Mouse (Mus musculus): Measurements from ENCODE around the gene Pgs1. TPM values are rescaled to one million over a fixed set of nuclear protein-coding genes. Genes with fewer than 3 reads are reported as not detected.

The Pgs1 gene
- polyA plus RNA-seq, 1 experiment from 2014 or later, result 43.8 TPM

- H3K36me3 ChIP-seq (replicated peaks), result no peaks in the 10 kb centered on the region
- no peaks in the 10 kb centered on the region for H3K9me3 ChIP-seq
- no peak for DNase-seq (ENCODE audit: extremely low spot score, low spot score)
- peaks cover 40% of the 10 kb centered on the region for H3K4me1 ChIP-seq
- no peaks in the 10 kb centered on the region for H3K27me3 ChIP-seq (ENCODE audit: poor library complexity, severe bottlenecking)
- no peak overlapping the region for H3K4me3 ChIP-seq
- no peak overlapping the region for H3K27ac ChIP-seq
- 86% methylated on average over 14 of the region's 14 CpGs for WGBS
Observed at GRCm38 (mm10) chr11:118060038-118060437, 73.9 kb downstream of the Pgs1 start.

- no peaks in the 10 kb centered on the region for H3K27me3 ChIP-seq (ENCODE audit: poor library complexity, severe bottlenecking)
- H3K27ac ChIP-seq, result 0 out of 2 replicates have a peak overlapping the region, but pooled peaks have one; percentile 37
- WGBS, result 79% methylated on average over 8 of the region's 8 CpGs
Observed at GRCm38 (mm10) chr11:118067588-118067987, 81.5 kb downstream of the Pgs1 start.

GRCm38 (mm10) chr11:118068812-118069332 lies 82.8 kb downstream of the Pgs1 start:
- no peaks in the 10 kb centered on the region for H3K9me3 ChIP-seq
- no peak overlapping the region for H3K27ac ChIP-seq
- H3K4me3 ChIP-seq, result no peak overlapping the region
- WGBS, result 87% methylated on average over 16 of the region's 16 CpGs
- no peak for DNase-seq (ENCODE audit: extremely low spot score, low spot score)
- peaks cover 35% of the 10 kb centered on the region for H3K4me1 ChIP-seq
- no peaks in the 10 kb centered on the region for H3K27me3 ChIP-seq (ENCODE audit: poor library complexity, severe bottlenecking)
- H3K36me3 ChIP-seq (replicated peaks), result no peaks in the 10 kb centered on the region

More at GRCm38 (mm10) chr11:118067588-118067987, 81.5 kb downstream of the Pgs1 start:
- Histone ChIP-seq H3K9me3 (no peaks in the 10 kb centered on the region), H3K36me3 (replicated peaks) (no peaks in the 10 kb centered on the region), H3K4me1 (peaks cover 36% of the 10 kb centered on the region), H3K4me3 (no peak overlapping the region)
- no peak for DNase-seq (ENCODE audit: extremely low spot score, low spot score)

DNA sequence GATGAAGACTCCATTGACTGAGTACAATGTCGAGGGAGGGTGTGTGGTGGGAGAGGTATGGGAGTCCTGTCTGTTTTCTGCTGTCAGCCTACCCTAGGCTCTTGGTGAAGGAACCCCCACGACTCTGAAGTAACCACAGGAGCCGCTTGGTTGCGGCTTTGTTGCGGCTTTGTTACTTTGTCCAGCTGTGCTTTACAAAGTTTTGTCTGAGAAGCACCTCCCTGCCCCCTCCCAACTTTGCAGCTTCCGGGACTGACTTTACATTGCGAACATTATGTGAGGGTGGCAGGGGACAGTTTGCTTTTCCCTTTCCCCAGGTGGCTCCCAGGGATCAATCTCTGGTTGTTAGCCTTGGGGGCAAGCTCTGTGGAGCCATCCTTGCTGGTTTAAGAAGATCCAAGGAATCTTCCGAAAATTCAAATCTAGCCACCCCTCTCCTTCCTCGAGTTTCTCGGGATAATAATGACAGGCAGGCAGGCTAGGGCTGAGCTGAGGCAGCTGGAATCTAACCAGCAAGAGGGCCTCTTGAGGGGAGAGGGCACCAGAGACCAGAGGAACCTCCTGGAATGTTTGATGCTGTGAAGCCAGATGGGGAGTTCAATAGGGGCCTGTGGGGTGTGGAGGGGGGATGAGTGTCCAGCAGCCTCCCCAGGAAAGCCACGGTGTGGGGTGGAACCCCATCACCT lies 85.3 kb downstream of the Pgs1 start:
- Histone ChIP-seq H3K9me3 (no peaks in the 10 kb centered on the region), H3K4me1 (peaks cover 29% of the 10 kb centered on the region), H3K27me3 (ENCODE audit: poor library complexity, severe bottlenecking) (no peaks in the 10 kb centered on the region), H3K4me3 (no peak overlapping the region), H3K36me3 (replicated peaks) (no peaks in the 10 kb centered on the region), H3K27ac (peak overlapping the region; percentile 32; the same call in 1 of the 2 replicates)
- 49% methylated on average over 11 of the region's 11 CpGs for WGBS
- no peak for DNase-seq (ENCODE audit: extremely low spot score, low spot score)

Small RNAs within 50 kb of the gene (microRNA-seq; reads per million reads assigned to microRNA genes)
- gene Mir6933, result not detected

Other genes with a start within 250 kb of the Pgs1 start
- 1.4 and 1.5 TPM in 2 replicates for gene Tmc8, start 204.2 kb upstream of the Pgs1 start, polyA plus RNA-seq (2016; fragmentation: Nextera tagmentation; extraction: Ambion mirVana)
- 11.0 and 12.2 TPM in 2 replicates for gene Tmc6, start 204.1 kb upstream of the Pgs1 start, polyA plus RNA-seq (2016; fragmentation: Nextera tagmentation; extraction: Ambion mirVana)
- gene 6030468B19Rik, start 188.6 kb upstream of the Pgs1 start, polyA plus RNA-seq (2016; fragmentation: Nextera tagmentation; extraction: Ambion mirVana), result 1.8 and 3.2 TPM in 2 replicates
- 0.17 and 0.58 TPM in 2 replicates for gene Gm20708, start 176.6 kb upstream of the Pgs1 start, polyA plus RNA-seq (2016; fragmentation: Nextera tagmentation; extraction: Ambion mirVana)
- 36.9 and 38.0 TPM in 2 replicates for gene Syngr2, start 176.6 kb upstream of the Pgs1 start, polyA plus RNA-seq (2016; fragmentation: Nextera tagmentation; extraction: Ambion mirVana)
- 4.0 and 4.8 TPM in 2 replicates for gene Afmid, start 160.4 kb upstream of the Pgs1 start, polyA plus RNA-seq (2016; fragmentation: Nextera tagmentation; extraction: Ambion mirVana)
- 167 and 178 TPM in 2 replicates for gene Tk1, start 160.2 kb upstream of the Pgs1 start, polyA plus RNA-seq (2016; fragmentation: Nextera tagmentation; extraction: Ambion mirVana)
- 412 and 424 TPM in 2 replicates for gene Birc5, start 137.0 kb upstream of the Pgs1 start, polyA plus RNA-seq (2016; fragmentation: Nextera tagmentation; extraction: Ambion mirVana)
- not detected in 2 replicates for gene Tmem235, start 125.5 kb upstream of the Pgs1 start, polyA plus RNA-seq (2016; fragmentation: Nextera tagmentation; extraction: Ambion mirVana)
- 4.4 and 6.4 TPM in 2 replicates for gene Tha1, start 112.8 kb upstream of the Pgs1 start, polyA plus RNA-seq (2016; fragmentation: Nextera tagmentation; extraction: Ambion mirVana)
- gene Socs3, start 16.2 kb upstream of the Pgs1 start, polyA plus RNA-seq (2016; fragmentation: Nextera tagmentation; extraction: Ambion mirVana), result 13.6 and 14.7 TPM in 2 replicates
- gene Dnah17, start 144.3 kb downstream of the Pgs1 start, polyA plus RNA-seq (2016; fragmentation: Nextera tagmentation; extraction: Ambion mirVana), result 0.18 and 0.27 TPM in 2 replicates